Mouse (Mus musculus) midbrain, embryonic 12.5 days (tissue): ENCODE data around the gene Mllt3. TPM values are rescaled to one million over a fixed set of nuclear protein-coding genes. Genes with fewer than 3 reads are reported as not detected.

ENCODE experiments used
- ATAC-seq: fragments of 200-750 bp; cut with Nextera tagmentation; 2 replicates; pipeline ENCODE4 v1.8.0; 2017; ENCODE audit warnings: low read depth, moderate TSS enrichment, moderate library complexity; ENCODE audit not compliant: low FRiP score
- H3K27ac ChIP-seq: fragments of 300-500 bp; sonication (generic); replicated peaks from 2 replicates; pipeline ENCODE4 v1.5.1; 2016; ENCODE audit warnings: mild to moderate bottlenecking
- H3K27me3 ChIP-seq: fragments of 300-500 bp; sonication (generic); 2 replicates; pipeline ENCODE4 v1.6.1; 2016; ENCODE audit warnings: mild to moderate bottlenecking
- H3K36me3 ChIP-seq: fragments of 300-500 bp; sonication (generic); 2 replicates; pipeline ENCODE4 v1.6.1; 2016
- H3K4me1 ChIP-seq: fragments of 300-500 bp; sonication (generic); 2 replicates; pipeline ENCODE4 v1.6.1; 2016
- H3K4me2 ChIP-seq: fragments of 300-500 bp; sonication (generic); replicated peaks from 2 replicates; pipeline ENCODE4 v1.6.1; 2016; ENCODE audit warnings: mild to moderate bottlenecking, moderate library complexity
- H3K4me3 ChIP-seq: fragments of 300-500 bp; sonication (generic); 2 replicates; pipeline ENCODE4 v1.5.1; 2016; ENCODE audit warnings: mild to moderate bottlenecking
- H3K9ac ChIP-seq: fragments of 300-500 bp; sonication (generic); replicated peaks from 2 replicates; pipeline ENCODE4 v1.6.1; 2016; ENCODE audit warnings: mild to moderate bottlenecking, moderate library complexity
- H3K9me3 ChIP-seq: fragments of 300-500 bp; sonication (generic); 2 replicates; pipeline ENCODE4 v1.6.1; 2016; ENCODE audit warnings: mild to moderate bottlenecking
- WGBS: fragments of 180-500 bp; shearing (Covaris S2); methylation state at CpG from one replicate; pipeline ENCODE4 v1.1.7; 2016; 5-methylcytosine and 5-hydroxymethylcytosine counted together
- polyA plus RNA-seq: library from polyadenylated mRNA; unstranded; fragments of >200 nt; fragmentation: Nextera tagmentation; extraction: Ambion mirVana; gene quantifications from 2 replicates; pipeline ENCODE4 v1.2.1, GENCODE M21; 2016

Mllt3 gene
- polyA plus RNA-seq, 1 experiment from 2014 or later = 80.2 TPM

GRCm38 (mm10) chr4:87806196-87806987 is 226.8 kb downstream of the Mllt3 start:
- 19% methylated on average over 6 of the region's 6 CpGs for WGBS
- Histone ChIP-seq H3K4me1 (peaks cover 17% of the 10 kb centered on the region), H3K4me2 (no peak overlapping the region), H3K9ac (no peak overlapping the region), H3K9me3 (no peaks in the 10 kb centered on the region), H3K27me3 (no peaks in the 10 kb centered on the region), H3K36me3 (no peaks in the 10 kb centered on the region), H3K4me3 (no peak overlapping the region), H3K27ac (peak overlapping the region; percentile 49; the same call in 1 of the 2 replicates)
- 0 out of 2 replicates have a peak, but pooled peaks have one; percentile 52 for ATAC-seq

- no peak overlapping the region for H3K9ac ChIP-seq
These were observed 228.6 kb downstream of the Mllt3 start for GRCm38 (mm10) chr4:87804576-87804975.

GRCm38 (mm10) chr4:87803313-87803712 is 229.9 kb downstream of the Mllt3 start:
- Histone ChIP-seq H3K4me2 (no peak overlapping the region), H3K9ac (no peak overlapping the region), H3K27ac (no peak overlapping the region), H3K27me3 (no peaks in the 10 kb centered on the region), H3K9me3 (no peaks in the 10 kb centered on the region), H3K4me3 (no peak overlapping the region), H3K36me3 (no peaks in the 10 kb centered on the region), H3K4me1 (peaks cover 17% of the 10 kb centered on the region)
- no peak for ATAC-seq
- 83% methylated on average over 3 of the region's 3 CpGs for WGBS

More at GRCm38 (mm10) chr4:87804576-87804975, 228.6 kb downstream of the Mllt3 start:
- Histone ChIP-seq H3K4me3 (no peak overlapping the region), H3K27ac (no peak overlapping the region), H3K4me1 (peaks cover 17% of the 10 kb centered on the region), H3K4me2 (no peak overlapping the region), H3K36me3 (no peaks in the 10 kb centered on the region), H3K27me3 (no peaks in the 10 kb centered on the region), H3K9me3 (no peaks in the 10 kb centered on the region)
- ATAC-seq = no peak; the same call in 1 of the 2 replicates
- WGBS = 34% methylated on average over 3 of the region's 3 CpGs

GRCm38 (mm10) chr4:87802140-87802539 is 231.0 kb downstream of the Mllt3 start:
- H3K4me3 ChIP-seq = no peak overlapping the region
- WGBS = 39% methylated on average over 4 of the region's 4 CpGs
- H3K36me3 ChIP-seq = no peaks in the 10 kb centered on the region
- 0 out of 2 replicates have a peak overlapping the region, but pooled peaks have one; percentile 30 for H3K27ac ChIP-seq
- no peak overlapping the region for H3K4me2 ChIP-seq
- H3K9ac ChIP-seq = no peak overlapping the region
- ATAC-seq = no peak
- no peaks in the 10 kb centered on the region for H3K9me3 ChIP-seq
- H3K4me1 ChIP-seq = peaks cover 17% of the 10 kb centered on the region
- no peaks in the 10 kb centered on the region for H3K27me3 ChIP-seq

GRCm38 (mm10) chr4:87801332-87801731 is 231.8 kb downstream of the Mllt3 start:
- no peaks in the 10 kb centered on the region for H3K36me3 ChIP-seq
- H3K4me2 ChIP-seq = no peak overlapping the region
- peaks cover 14% of the 10 kb centered on the region for H3K4me1 ChIP-seq
- no peak overlapping the region for H3K27ac ChIP-seq
- no peak overlapping the region for H3K9ac ChIP-seq
- ATAC-seq = no peak
- H3K27me3 ChIP-seq = no peaks in the 10 kb centered on the region
- no peak overlapping the region for H3K4me3 ChIP-seq
- whole genome bisulfite sequencing = 94% methylated on average over 3 of the region's 3 CpGs
- H3K9me3 ChIP-seq = no peaks in the 10 kb centered on the region

GRCm38 (mm10) chr4:87800276-87800675 is 232.9 kb downstream of the Mllt3 start:
- Histone ChIP-seq H3K9ac (no peak overlapping the region), H3K4me3 (no peak overlapping the region), H3K27me3 (peaks cover 2% of the 10 kb centered on the region; the same call in 1 of the 2 replicates), H3K36me3 (no peaks in the 10 kb centered on the region), H3K27ac (no peak overlapping the region), H3K9me3 (no peaks in the 10 kb centered on the region), H3K4me2 (no peak overlapping the region), H3K4me1 (peaks cover 9% of the 10 kb centered on the region)
- no peak for ATAC-seq
- WGBS = 80% methylated on average over 1 of the region's 1 CpGs

- H3K36me3 ChIP-seq = no peaks in the 10 kb centered on the region
- no peak for ATAC-seq
- H3K4me1 ChIP-seq = peaks cover 6% of the 10 kb centered on the region
- H3K9me3 ChIP-seq = no peaks in the 10 kb centered on the region
- no peak overlapping the region for H3K4me3 ChIP-seq
- H3K27me3 ChIP-seq = peaks cover 8% of the 10 kb centered on the region
- H3K4me2 ChIP-seq = no peak overlapping the region
- no peak overlapping the region for H3K9ac ChIP-seq
- WGBS = 92% methylated on average over 2 of the region's 2 CpGs
- H3K27ac ChIP-seq = no peak overlapping the region
These were observed 233.7 kb downstream of the Mllt3 start for GRCm38 (mm10) chr4:87799418-87799817.

- H3K27ac ChIP-seq = no peak overlapping the region
- WGBS = 88% methylated on average over 4 of the region's 4 CpGs
- no peaks in the 10 kb centered on the region for H3K4me1 ChIP-seq
These were observed 237.9 kb downstream of the Mllt3 start for GRCm38 (mm10) chr4:87795261-87795660.

GRCm38 (mm10) chr4:87794216-87794615 is 238.9 kb downstream of the Mllt3 start:
- WGBS = 80% methylated on average over 3 of the region's 3 CpGs
- ATAC-seq = no peak

More at GRCm38 (mm10) chr4:87795261-87795660, 237.9 kb downstream of the Mllt3 start:
- H3K27me3 ChIP-seq = peaks cover 19% of the 10 kb centered on the region
- H3K9me3 ChIP-seq = no peaks in the 10 kb centered on the region
- H3K9ac ChIP-seq = no peak overlapping the region
- H3K4me3 ChIP-seq = no peak overlapping the region
- H3K36me3 ChIP-seq = peaks cover 16% of the 10 kb centered on the region
- no peak overlapping the region for H3K4me2 ChIP-seq
- no peak for ATAC-seq

GRCm38 (mm10) chr4:87792511-87792910 is 240.7 kb downstream of the Mllt3 start:
- H3K9me3 ChIP-seq = no peaks in the 10 kb centered on the region
- no peaks in the 10 kb centered on the region for H3K4me1 ChIP-seq
- H3K4me3 ChIP-seq = no peak overlapping the region
- no peak overlapping the region for H3K9ac ChIP-seq
- H3K27me3 ChIP-seq = peaks cover 19% of the 10 kb centered on the region
- no peak for ATAC-seq
- 45% methylated on average over 5 of the region's 5 CpGs for WGBS
- H3K27ac ChIP-seq = no peak overlapping the region
- peaks cover 30% of the 10 kb centered on the region for H3K36me3 ChIP-seq
- H3K4me2 ChIP-seq = no peak overlapping the region

More at GRCm38 (mm10) chr4:87794216-87794615, 238.9 kb downstream of the Mllt3 start:
- Histone ChIP-seq H3K4me3 (no peak overlapping the region), H3K36me3 (peaks cover 23% of the 10 kb centered on the region), H3K27ac (no peak overlapping the region), H3K4me2 (no peak overlapping the region), H3K9me3 (no peaks in the 10 kb centered on the region), H3K27me3 (peaks cover 19% of the 10 kb centered on the region), H3K4me1 (no peaks in the 10 kb centered on the region), H3K9ac (no peak overlapping the region)

- Histone ChIP-seq H3K27me3 (peaks cover 11% of the 10 kb centered on the region; the same call in 1 of the 2 replicates), H3K9me3 (no peaks in the 10 kb centered on the region), H3K4me3 (no peak overlapping the region), H3K27ac (no peak overlapping the region), H3K36me3 (peaks cover 30% of the 10 kb centered on the region), H3K9ac (no peak overlapping the region), H3K4me1 (peaks cover 12% of the 10 kb centered on the region), H3K4me2 (no peak overlapping the region)
- no peak for ATAC-seq
- 92% methylated on average over 7 of the region's 7 CpGs for WGBS
These were observed 243.7 kb downstream of the Mllt3 start for GRCm38 (mm10) chr4:87789446-87789845.

- ATAC-seq = peak; percentile 34; the same call in 1 of the 2 replicates
- no peak overlapping the region for H3K9ac ChIP-seq
These were observed 244.5 kb downstream of the Mllt3 start for GRCm38 (mm10) chr4:87788691-87789090.

More at GRCm38 (mm10) chr4:87788691-87789090, 244.5 kb downstream of the Mllt3 start:
- peaks cover 8% of the 10 kb centered on the region; the same call in 1 of the 2 replicates for H3K27me3 ChIP-seq
- peaks cover 12% of the 10 kb centered on the region for H3K4me1 ChIP-seq
- H3K9me3 ChIP-seq = no peaks in the 10 kb centered on the region
- peaks cover 30% of the 10 kb centered on the region for H3K36me3 ChIP-seq
- no peak overlapping the region for H3K4me3 ChIP-seq
- no peak overlapping the region for H3K27ac ChIP-seq
- WGBS = 68% methylated on average over 8 of the region's 8 CpGs
- no peak overlapping the region for H3K4me2 ChIP-seq
